Mouse (Mus musculus) midbrain, embryonic 13.5 days (tissue): ENCODE results near the gene Creb5. TPM values are rescaled to one million over a fixed set of nuclear protein-coding genes. Genes with fewer than 3 reads are reported as not detected.

Experiments used
- ATAC-seq: fragments of 200-750 bp; cut with Nextera tagmentation; 2 replicates; pipeline ENCODE4 v1.8.0; 2017; ENCODE audit warnings: mild to moderate bottlenecking, moderate TSS enrichment, moderate library complexity
- H3K27ac ChIP-seq: fragments of 300-500 bp; sonication (generic); 2 replicates; pipeline ENCODE4 v1.5.1; 2015; ENCODE audit warnings: inconsistent platforms, mild to moderate bottlenecking, moderate library complexity
- H3K27me3 ChIP-seq: fragments of 300-500 bp; sonication (generic); 2 replicates; pipeline ENCODE4 v1.6.1; 2015; ENCODE audit warnings: mild to moderate bottlenecking, inconsistent platforms
- H3K36me3 ChIP-seq: fragments of 300-500 bp; sonication (generic); 2 replicates; pipeline ENCODE4 v1.6.1; 2015; ENCODE audit warnings: mild to moderate bottlenecking, inconsistent platforms
- H3K4me1 ChIP-seq: fragments of 300-500 bp; sonication (generic); replicated peaks from 2 replicates; pipeline ENCODE4 v1.6.1; 2015; ENCODE audit warnings: inconsistent platforms
- H3K4me2 ChIP-seq: fragments of 300-500 bp; sonication (generic); replicated peaks from 2 replicates; pipeline ENCODE4 v1.6.1; 2015; ENCODE audit warnings: moderate library complexity, mild to moderate bottlenecking, inconsistent platforms
- H3K4me3 ChIP-seq: fragments of 300-500 bp; sonication (generic); replicated peaks from 2 replicates; pipeline ENCODE4 v1.5.1; 2015; ENCODE audit warnings: mild to moderate bottlenecking, inconsistent platforms
- H3K9ac ChIP-seq: fragments of 300-500 bp; sonication (generic); replicated peaks from 2 replicates; pipeline ENCODE4 v1.6.1; 2015; ENCODE audit warnings: mild to moderate bottlenecking, inconsistent platforms
- H3K9me3 ChIP-seq: fragments of 300-500 bp; sonication (generic); 2 replicates; pipeline ENCODE4 v1.6.1; 2016; ENCODE audit warnings: mild to moderate bottlenecking, inconsistent platforms
- WGBS: fragments of 180-500 bp; shearing (Covaris S2); methylation state at CpG from one replicate; pipeline ENCODE4 v1.1.7; 2015; 5-methylcytosine and 5-hydroxymethylcytosine counted together
- polyA plus RNA-seq: library from polyadenylated mRNA; unstranded; fragments of >200 nt; fragmentation: Nextera tagmentation; extraction: Ambion mirVana; gene quantifications from 2 replicates; pipeline ENCODE4 v1.2.1, GENCODE M21; 2015

Creb5 gene
- polyA plus RNA-seq, 1 experiment from 2014 or later, result 4.5 TPM

GRCm38 (mm10) chr6:53501236-53501635, 214.2 kb downstream of the Creb5 start:
- Histone ChIP-seq H3K27ac (no peak overlapping the region), H3K9me3 (no peaks in the 10 kb centered on the region), H3K36me3 (no peaks in the 10 kb centered on the region), H3K27me3 (no peaks in the 10 kb centered on the region), H3K4me3 (no peak overlapping the region), H3K9ac (no peak overlapping the region), H3K4me2 (no peak overlapping the region), H3K4me1 (no peaks in the 10 kb centered on the region)
- ATAC-seq, result no peak
- 85% methylated on average over 1 of the region's 1 CpGs for WGBS

DNA sequence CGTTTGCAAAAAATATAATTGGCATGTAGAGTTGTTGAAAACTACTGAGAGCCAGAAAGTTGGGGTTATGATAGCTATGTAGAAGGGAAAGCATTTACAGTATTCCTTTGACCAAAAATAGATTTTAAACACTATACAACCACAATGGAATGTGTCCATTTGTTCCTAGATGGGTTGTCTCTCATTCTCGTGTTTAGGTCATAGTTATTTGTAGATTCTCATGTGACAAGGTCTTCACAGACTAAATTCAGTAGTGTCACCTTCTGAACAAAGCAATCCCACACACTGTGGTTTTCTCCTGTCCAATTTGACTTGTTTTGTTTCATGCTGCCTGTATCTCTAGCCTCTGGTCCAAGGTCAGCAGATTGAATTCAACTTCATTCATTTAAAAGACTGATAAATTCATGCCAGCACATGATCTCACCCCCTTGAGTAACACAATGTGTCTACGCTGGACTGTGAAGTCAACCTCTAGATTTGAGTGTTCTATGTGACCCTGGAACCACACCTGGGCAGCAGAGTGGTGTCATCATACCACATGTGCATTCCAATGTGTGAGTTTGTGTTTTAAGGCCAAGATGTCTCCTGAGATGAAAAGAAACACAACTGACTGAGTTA, 220.0 kb downstream of the Creb5 start:
- Histone ChIP-seq H3K36me3 (no peaks in the 10 kb centered on the region), H3K27ac (no peak overlapping the region), H3K4me3 (no peak overlapping the region), H3K9me3 (no peaks in the 10 kb centered on the region), H3K4me1 (no peaks in the 10 kb centered on the region), H3K4me2 (no peak overlapping the region), H3K27me3 (no peaks in the 10 kb centered on the region), H3K9ac (no peak overlapping the region)
- no peak for ATAC-seq
- WGBS, result 85% methylated on average over 3 of the region's 3 CpGs

GRCm38 (mm10) chr6:53508847-53509494, 221.9 kb downstream of the Creb5 start:
- no peaks in the 10 kb centered on the region for H3K9me3 ChIP-seq
- no peak overlapping the region for H3K4me3 ChIP-seq
- H3K9ac ChIP-seq, result no peak overlapping the region
- H3K27me3 ChIP-seq, result no peaks in the 10 kb centered on the region
- no peaks in the 10 kb centered on the region for H3K4me1 ChIP-seq
- no peak overlapping the region for H3K4me2 ChIP-seq
- ATAC-seq, result no peak
- H3K36me3 ChIP-seq, result no peaks in the 10 kb centered on the region
- no peak overlapping the region for H3K27ac ChIP-seq
- WGBS, result 93% methylated on average over 3 of the region's 3 CpGs

- H3K27ac ChIP-seq, result no peak overlapping the region
- H3K4me3 ChIP-seq, result no peak overlapping the region
- no peak overlapping the region for H3K4me2 ChIP-seq
- 55% methylated on average over 7 of the region's 7 CpGs for WGBS
- no peak for ATAC-seq
- H3K9me3 ChIP-seq, result no peaks in the 10 kb centered on the region
- H3K27me3 ChIP-seq, result no peaks in the 10 kb centered on the region
- no peaks in the 10 kb centered on the region for H3K4me1 ChIP-seq
- H3K36me3 ChIP-seq, result no peaks in the 10 kb centered on the region
- H3K9ac ChIP-seq, result no peak overlapping the region
Measured at GRCm38 (mm10) chr6:53510005-53510404, 222.9 kb downstream of the Creb5 start.

GRCm38 (mm10) chr6:53512226-53512625, 225.2 kb downstream of the Creb5 start:
- Histone ChIP-seq H3K4me2 (no peak overlapping the region), H3K4me3 (no peak overlapping the region), H3K9me3 (no peaks in the 10 kb centered on the region), H3K27ac (no peak overlapping the region), H3K9ac (no peak overlapping the region), H3K4me1 (peaks cover 1% of the 10 kb centered on the region; the same call in 1 of the 2 replicates), H3K36me3 (no peaks in the 10 kb centered on the region), H3K27me3 (no peaks in the 10 kb centered on the region)
- WGBS, result 87% methylated on average over 8 of the region's 8 CpGs
- ATAC-seq, result no peak

GRCm38 (mm10) chr6:53513380-53513779, 226.3 kb downstream of the Creb5 start:
- 92% methylated on average over 2 of the region's 2 CpGs for WGBS
- no peak overlapping the region for H3K9ac ChIP-seq
- H3K27me3 ChIP-seq, result no peaks in the 10 kb centered on the region
- no peak overlapping the region for H3K4me2 ChIP-seq
- no peak overlapping the region for H3K27ac ChIP-seq
- H3K9me3 ChIP-seq, result no peaks in the 10 kb centered on the region
- H3K4me1 ChIP-seq, result peaks cover 5% of the 10 kb centered on the region; the same call in 1 of the 2 replicates
- ATAC-seq, result no peak
- no peak overlapping the region for H3K4me3 ChIP-seq
- H3K36me3 ChIP-seq, result no peaks in the 10 kb centered on the region

GRCm38 (mm10) chr6:53514862-53515261, 227.8 kb downstream of the Creb5 start:
- no peak for ATAC-seq
- Histone ChIP-seq H3K4me2 (no peak overlapping the region), H3K36me3 (no peaks in the 10 kb centered on the region), H3K27ac (no peak overlapping the region), H3K27me3 (no peaks in the 10 kb centered on the region), H3K9ac (no peak overlapping the region), H3K9me3 (no peaks in the 10 kb centered on the region), H3K4me3 (no peak overlapping the region), H3K4me1 (peaks cover 5% of the 10 kb centered on the region; the same call in 1 of the 2 replicates)
- WGBS, result 78% methylated on average over 1 of the region's 1 CpGs

GRCm38 (mm10) chr6:53515611-53516010, 228.5 kb downstream of the Creb5 start:
- no peak for ATAC-seq
- WGBS, result 86% methylated on average over 4 of the region's 4 CpGs
- Histone ChIP-seq H3K9me3 (no peaks in the 10 kb centered on the region), H3K4me3 (no peak overlapping the region), H3K4me1 (peaks cover 5% of the 10 kb centered on the region; the same call in 1 of the 2 replicates), H3K27me3 (no peaks in the 10 kb centered on the region), H3K36me3 (no peaks in the 10 kb centered on the region), H3K27ac (no peak overlapping the region), H3K9ac (no peak overlapping the region), H3K4me2 (no peak overlapping the region)

GRCm38 (mm10) chr6:53517371-53517945, 230.4 kb downstream of the Creb5 start:
- no peak overlapping the region for H3K9ac ChIP-seq
- no peak overlapping the region for H3K27ac ChIP-seq
- H3K27me3 ChIP-seq, result no peaks in the 10 kb centered on the region
- no peak for ATAC-seq
- H3K36me3 ChIP-seq, result no peaks in the 10 kb centered on the region
- no peak overlapping the region for H3K4me3 ChIP-seq
- no peaks in the 10 kb centered on the region for H3K9me3 ChIP-seq
- H3K4me2 ChIP-seq, result no peak overlapping the region
- peaks cover 5% of the 10 kb centered on the region; the same call in 1 of the 2 replicates for H3K4me1 ChIP-seq
- 50% methylated on average over 5 of the region's 5 CpGs for WGBS

DNA sequence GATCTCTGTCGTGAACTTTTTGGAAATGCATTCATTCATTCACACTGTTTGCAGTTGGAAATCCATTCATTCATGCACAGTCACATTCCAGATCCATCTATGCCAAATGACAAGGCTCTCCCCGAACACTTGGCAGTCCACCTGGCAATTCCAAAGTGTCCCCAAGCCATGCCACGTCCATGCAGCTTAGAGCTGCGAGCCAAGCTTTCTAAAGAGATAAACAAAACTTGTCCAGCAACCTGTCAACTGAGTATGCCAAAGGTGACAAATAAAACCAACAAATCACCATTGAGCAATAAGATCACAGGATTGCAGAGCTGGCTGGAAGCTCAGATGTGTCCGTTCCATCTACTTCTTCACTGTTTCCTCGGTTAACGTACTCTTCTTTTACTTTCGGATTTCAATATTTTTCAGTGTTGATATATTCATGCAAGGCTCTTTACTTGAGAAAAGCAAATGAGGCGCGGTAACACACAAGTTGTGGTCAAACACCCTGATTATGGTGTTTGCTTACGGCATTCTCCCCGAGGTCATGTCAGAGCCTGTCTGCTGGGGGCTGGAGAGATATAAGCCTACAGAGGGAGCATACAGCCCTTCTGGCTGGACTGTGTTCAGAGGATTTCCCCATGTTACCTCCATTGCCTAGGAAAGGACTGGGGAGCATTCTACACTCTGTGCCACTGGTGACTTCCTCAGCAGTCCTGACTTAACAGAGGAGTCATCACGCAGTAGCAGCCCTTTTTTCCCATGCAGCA, 236.8 kb downstream of the Creb5 start:
- Histone ChIP-seq H3K27me3 (no peaks in the 10 kb centered on the region), H3K4me2 (no peak overlapping the region), H3K9ac (no peak overlapping the region), H3K4me3 (no peak overlapping the region), H3K27ac (no peak overlapping the region), H3K9me3 (no peaks in the 10 kb centered on the region; the same call in 1 of the 2 replicates), H3K36me3 (no peaks in the 10 kb centered on the region), H3K4me1 (no peaks in the 10 kb centered on the region)
- WGBS, result 94% methylated on average over 13 of the region's 13 CpGs
- no peak for ATAC-seq

- Histone ChIP-seq H3K4me1 (no peaks in the 10 kb centered on the region), H3K27me3 (no peaks in the 10 kb centered on the region), H3K9me3 (no peaks in the 10 kb centered on the region; the same call in 1 of the 2 replicates), H3K9ac (no peak overlapping the region), H3K4me2 (no peak overlapping the region), H3K4me3 (no peak overlapping the region), H3K36me3 (no peaks in the 10 kb centered on the region), H3K27ac (no peak overlapping the region)
- no peak for ATAC-seq
- 93% methylated on average over 1 of the region's 1 CpGs for WGBS
Measured at GRCm38 (mm10) chr6:53526460-53526859, 239.4 kb downstream of the Creb5 start.

DNA sequence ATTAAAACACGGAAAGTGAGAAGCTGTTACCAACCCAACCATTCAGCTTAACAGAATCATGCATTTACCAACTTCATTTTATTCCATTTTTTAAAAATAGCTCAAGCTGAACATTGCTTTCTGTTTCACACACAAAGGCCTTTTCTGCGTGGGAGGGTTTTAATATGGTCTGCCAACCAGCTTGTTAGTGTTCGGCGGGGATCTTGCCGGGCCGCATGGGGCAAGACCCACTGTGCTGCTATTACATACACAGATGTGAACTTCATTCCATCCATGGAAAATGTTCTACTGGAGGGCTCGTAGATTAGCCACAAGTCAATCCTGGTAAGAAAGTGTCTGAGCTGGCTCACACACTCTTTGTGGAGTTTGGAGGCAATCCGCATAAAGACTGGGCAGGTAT, 243.7 kb downstream of the Creb5 start:
- Histone ChIP-seq H3K9ac (no peak overlapping the region), H3K4me1 (no peaks in the 10 kb centered on the region), H3K27ac (no peak overlapping the region), H3K9me3 (no peaks in the 10 kb centered on the region; the same call in 1 of the 2 replicates), H3K4me2 (no peak overlapping the region), H3K4me3 (no peak overlapping the region), H3K36me3 (no peaks in the 10 kb centered on the region), H3K27me3 (no peaks in the 10 kb centered on the region)
- no peak for ATAC-seq
- 89% methylated on average over 8 of the region's 8 CpGs for WGBS
